Mouse (Mus musculus): ENCODE measurements around the gene Tex36.
A peak's percentile ranks its signal among the peaks of the same experiment; 100 is the strongest.

Gene Tex36

GRCm38 (mm10) chr7:133591750-133592149, 10.2 kb downstream of the Tex36 start:
- no peak for DNase-seq (ENCODE audit: low spot score)

DNA sequence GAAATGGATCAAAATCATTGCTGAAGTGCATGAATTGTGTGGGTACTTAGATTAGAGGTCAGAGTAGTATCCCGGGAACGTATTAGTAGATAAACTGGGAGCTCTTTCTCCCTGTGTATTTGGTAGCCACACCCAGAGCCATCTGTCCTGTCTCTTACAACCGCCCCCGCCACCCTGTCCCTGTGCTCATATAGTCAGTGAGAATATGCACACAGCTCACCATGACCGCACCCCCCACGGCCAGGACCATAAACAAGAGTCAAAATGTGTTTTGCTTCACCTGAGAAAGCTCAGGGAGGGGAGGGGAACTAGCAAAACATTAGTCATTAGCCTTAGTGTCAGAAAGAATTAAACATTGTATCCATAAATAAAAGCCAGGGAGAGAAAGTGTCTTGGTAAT, 18.7 kb downstream of the Tex36 start:
- no peak for DNase-seq (ENCODE audit: low spot score)

GRCm38 (mm10) chr7:133580296-133580640, 21.7 kb downstream of the Tex36 start:
- no peak for DNase-seq (ENCODE audit: low spot score)

GRCm38 (mm10) chr7:133579491-133580295, 22.3 kb downstream of the Tex36 start:
- no peak for DNase-seq (ENCODE audit: low spot score)

- DNase-seq (ENCODE audit: low spot score), result no peak
Measured at GRCm38 (mm10) chr7:133576825-133577224, 25.1 kb downstream of the Tex36 start.

- DNase-seq (ENCODE audit: low spot score), result no peak
Measured at GRCm38 (mm10) chr7:133576281-133576680, 25.7 kb downstream of the Tex36 start.

DNA sequence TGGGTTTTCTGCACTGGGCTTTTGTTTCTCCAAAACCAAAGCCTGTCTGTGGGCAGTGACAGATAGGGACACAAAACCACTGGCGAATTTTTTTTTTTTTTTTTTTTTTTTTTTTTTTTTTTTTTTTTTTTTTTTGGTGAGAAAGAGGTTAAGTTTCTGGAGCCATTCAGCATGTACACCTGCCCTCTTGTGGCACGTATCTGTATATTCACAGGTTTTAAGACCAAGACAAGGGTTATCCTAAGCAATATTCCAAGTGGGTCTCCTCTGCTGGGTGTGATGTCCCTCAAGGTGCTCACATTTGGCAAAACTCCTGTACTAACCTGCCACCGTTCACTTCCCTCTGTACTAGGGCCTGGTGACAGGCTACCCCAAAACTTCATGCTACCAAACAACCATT, 30.0 kb downstream of the Tex36 start:
- DNase-seq (ENCODE audit: low spot score), result no peak

DNA sequence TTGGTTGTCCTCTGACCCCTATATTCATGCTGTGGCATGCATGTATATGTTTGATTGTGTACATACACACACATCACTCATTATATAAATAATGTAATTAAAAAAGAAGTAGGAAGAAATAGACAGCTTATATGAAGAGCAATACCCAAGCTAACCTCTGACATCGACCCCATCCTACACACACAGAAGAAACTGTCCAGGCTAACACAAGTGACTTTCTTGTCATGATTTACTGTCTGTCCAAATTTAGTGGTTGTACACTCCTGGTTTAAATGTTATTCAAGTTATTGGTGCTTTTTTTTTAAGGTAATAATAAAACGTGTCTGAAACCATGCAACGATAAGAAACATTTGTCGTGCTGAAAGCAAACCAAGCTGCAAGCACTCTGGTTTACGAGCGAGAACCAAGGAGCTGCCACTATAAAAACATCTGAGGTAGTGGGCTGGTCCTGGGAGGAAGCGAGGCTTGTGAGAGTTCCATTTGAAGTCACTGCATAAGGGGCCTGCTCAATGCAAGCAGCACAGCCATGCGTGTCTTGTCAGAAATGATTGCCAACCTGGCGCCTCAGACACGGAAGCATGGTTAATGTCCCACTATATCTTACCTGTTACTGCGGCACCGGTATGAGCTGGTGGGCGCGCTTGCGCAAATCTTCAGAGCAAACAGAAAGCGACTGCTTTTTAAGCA, 32.6 kb downstream of the Tex36 start:
- no peak for DNase-seq (ENCODE audit: low spot score)

DNA sequence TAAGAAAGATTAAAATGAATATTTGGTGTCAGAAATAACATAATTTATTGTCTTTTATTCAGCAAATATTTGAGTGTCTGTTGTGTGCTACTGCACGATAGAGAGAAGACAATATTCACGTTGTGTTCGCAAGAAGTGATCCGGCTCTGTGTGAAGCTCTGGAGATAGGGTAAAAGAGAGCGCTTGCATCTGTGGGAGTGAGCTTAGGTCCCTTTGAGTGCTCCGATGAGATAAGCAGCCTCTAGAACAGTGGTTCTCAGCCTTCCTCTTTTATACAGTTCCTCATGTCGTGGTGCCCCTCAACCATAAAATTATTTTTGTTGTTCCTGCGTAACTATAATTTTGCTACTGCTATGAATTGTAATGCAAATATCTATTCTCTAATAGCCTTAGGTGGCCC, 37.4 kb downstream of the Tex36 start:
- DNase-seq (ENCODE audit: low spot score), result no peak

GRCm38 (mm10) chr7:133563175-133563824, 38.7 kb downstream of the Tex36 start:
- DNase-seq (ENCODE audit: low spot score), result no peak

GRCm38 (mm10) chr7:133555786-133556492, 46.0 kb downstream of the Tex36 start:
- peak; percentile 23 for DNase-seq (ENCODE audit: low spot score)

DNA sequence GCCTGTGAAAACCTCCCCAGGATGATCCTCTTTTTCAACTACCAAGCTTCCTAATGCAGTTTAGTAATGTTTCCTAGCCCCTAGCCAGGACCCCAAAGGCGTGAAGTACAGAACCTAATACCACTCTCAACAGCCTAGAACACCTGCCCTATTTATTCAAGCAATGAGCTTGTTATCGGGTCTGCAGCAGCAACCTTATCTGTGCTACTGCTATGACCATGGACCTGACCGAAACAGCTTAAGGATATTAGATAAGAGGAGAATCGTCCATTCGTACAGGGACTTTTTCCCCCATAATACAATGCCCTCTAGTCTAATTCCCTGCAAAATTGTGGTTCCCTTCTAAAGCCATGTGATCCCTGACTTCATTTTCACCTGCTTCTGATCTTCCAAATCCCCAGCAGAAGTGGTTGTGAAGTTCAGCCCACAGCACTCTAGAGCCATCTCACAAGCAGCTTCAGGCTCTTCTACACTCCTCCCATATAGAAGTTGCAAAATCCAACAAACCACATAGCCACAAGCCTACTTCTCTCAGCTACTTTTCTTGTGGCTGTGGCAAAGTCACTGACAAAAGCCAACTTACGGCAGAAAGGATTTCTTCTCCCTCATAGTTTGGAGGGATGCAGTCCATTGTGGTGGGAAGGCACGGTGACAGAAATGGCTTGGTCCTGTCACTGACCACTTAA, 49.5 kb downstream of the Tex36 start:
- no peak for DNase-seq (ENCODE audit: low spot score)

DNA sequence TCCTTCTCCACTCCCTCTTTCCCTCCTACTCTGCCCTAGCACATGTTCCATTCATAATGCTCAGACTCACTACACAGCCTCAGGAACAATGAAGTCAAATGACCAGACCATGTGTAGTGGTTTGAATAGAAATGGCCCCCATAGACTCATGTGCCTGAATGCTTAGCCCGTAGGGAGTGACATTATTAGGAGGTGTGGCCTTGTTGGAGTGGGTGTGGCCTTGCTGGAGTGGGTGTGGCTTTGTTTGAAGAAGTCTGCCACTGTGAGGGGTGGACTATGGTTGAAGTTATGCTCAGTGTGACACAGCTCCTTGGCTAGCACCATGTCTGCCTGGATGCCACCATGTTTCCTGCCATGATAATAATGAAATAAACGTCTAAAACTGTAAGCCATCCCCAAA, 51.0 kb downstream of the Tex36 start:
- DNase-seq (ENCODE audit: low spot score), result no peak

DNA sequence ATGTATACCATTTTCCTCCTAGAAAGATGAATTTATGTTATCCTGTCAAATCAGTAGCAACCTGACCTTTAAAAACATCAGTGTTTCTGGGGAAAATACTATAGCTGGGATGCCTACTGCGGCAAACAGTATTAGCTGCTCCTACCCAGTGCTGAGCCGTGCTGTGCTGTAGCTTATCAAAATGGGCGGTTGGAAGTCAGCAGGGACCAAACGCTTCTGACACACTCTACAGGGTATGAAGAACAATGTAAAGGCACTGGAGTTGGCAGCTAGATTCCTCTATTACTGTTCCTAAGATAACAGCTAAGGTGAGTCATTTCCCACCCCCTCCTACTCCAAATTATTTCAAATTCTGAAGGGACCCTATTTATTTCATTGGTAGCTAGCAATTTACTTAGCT, 53.5 kb downstream of the Tex36 start:
- DNase-seq (ENCODE audit: low spot score), result no peak

DNA sequence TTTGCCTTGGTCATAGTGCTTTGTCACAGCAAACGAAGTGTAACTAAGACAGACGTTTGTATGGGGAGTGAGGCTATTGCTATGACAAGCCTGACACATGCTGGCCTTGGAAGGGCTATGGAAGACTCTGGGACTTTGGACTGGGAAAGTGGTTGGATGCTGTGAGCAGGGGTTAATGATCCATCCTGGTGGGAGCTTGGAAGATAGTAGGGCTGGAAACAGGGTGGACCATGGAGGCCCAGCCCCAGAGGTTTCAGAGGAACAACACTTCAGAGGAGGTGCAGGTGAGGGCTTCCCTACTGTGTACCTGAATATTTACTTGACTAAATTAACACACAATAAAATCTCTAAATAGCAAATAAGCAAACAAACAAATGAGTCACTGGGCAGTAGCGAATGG, 56.3 kb downstream of the Tex36 start:
- no peak for DNase-seq (ENCODE audit: low spot score)

DNA sequence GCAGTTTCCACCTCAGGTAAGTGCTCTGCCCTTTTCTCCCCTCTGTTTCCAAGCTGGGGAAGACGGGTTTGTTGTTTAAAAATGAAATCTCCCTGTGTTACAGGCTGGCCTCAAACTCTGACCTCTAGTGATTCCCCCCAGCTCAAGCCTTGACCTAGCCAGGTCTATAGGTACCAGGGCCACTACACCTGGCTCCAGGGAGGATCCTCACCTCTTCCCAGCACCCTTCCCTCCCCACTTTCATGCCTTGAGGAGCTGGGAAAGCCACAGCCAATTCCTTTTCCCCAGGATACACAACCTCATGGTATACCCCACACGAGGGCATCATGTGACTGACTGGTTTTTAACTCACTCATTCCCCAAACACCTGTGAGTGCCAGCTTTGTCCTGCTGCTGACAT, 57.0 kb downstream of the Tex36 start:
- DNase-seq (ENCODE audit: low spot score), result no peak

DNA sequence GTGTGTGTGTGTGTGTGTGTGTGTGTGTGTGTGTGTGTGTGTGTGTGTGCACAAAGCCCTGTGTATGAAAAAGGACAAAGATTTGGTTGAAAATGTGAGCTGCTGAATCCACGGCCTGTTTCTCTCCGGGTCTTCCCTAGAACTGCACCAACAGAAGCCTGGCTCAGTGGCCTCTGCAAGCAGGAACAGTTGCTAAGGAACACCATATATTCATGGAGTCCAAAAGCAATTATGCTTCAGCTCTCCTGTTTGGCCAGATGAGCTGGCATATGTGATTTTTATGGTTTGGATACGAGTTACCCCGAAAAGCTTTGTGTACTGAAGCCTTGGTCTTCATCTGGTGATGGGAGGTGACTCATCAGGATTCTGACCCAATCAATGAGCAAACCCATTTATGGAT, 58.8 kb downstream of the Tex36 start:
- no peak for DNase-seq (ENCODE audit: low spot score)

GRCm38 (mm10) chr7:133537366-133537765, 64.6 kb downstream of the Tex36 start:
- no peak for DNase-seq (ENCODE audit: low spot score)
